Mouse (Mus musculus): ENCODE data around the gene Uggt1.
A peak's percentile ranks its signal among the peaks of the same experiment; 100 is the strongest.

Gene Uggt1

GRCm38 (mm10) chr1:36257276-36257675 lies 12.8 kb upstream of the Uggt1 start:
- DNase-seq (ENCODE audit: low read depth, low spot score): no peak

DNA sequence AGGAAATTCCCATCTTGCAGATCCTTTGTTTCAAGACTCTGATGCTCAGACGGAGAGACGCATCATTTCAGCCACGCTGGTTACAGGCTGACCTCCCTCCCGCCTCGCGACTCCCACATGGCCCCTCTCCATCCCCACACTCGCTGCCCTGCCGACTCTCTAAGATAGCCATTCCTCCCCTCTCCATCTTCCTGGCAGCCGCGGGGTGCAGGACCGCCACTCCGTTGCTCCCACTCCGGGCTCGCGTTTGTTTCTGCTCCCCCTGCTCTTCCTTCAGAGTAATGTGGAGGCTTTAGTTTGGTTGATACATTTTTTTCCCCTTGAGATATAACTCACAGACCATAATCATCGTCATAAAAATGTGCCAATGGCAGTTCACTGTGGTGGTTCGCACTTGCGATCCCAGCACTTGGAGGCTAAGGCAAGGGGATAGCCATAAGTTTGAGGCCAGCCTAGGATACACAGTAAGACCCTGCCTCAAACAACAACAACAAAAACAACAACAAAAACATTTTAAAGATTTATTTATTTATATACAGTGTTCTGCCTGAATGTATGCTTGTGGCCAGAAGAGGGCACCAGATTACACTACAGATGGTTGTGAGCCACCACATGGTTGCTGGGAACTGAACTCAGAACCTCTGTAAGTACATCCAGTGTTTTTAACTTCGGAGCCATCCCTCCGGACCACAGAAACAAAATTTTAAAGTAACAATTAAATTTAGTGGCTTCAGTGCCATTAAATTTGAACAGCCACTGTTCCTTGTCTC lies 11.5 kb upstream of the Uggt1 start:
- no peak for DNase-seq (ENCODE audit: low read depth, low spot score)

DNA sequence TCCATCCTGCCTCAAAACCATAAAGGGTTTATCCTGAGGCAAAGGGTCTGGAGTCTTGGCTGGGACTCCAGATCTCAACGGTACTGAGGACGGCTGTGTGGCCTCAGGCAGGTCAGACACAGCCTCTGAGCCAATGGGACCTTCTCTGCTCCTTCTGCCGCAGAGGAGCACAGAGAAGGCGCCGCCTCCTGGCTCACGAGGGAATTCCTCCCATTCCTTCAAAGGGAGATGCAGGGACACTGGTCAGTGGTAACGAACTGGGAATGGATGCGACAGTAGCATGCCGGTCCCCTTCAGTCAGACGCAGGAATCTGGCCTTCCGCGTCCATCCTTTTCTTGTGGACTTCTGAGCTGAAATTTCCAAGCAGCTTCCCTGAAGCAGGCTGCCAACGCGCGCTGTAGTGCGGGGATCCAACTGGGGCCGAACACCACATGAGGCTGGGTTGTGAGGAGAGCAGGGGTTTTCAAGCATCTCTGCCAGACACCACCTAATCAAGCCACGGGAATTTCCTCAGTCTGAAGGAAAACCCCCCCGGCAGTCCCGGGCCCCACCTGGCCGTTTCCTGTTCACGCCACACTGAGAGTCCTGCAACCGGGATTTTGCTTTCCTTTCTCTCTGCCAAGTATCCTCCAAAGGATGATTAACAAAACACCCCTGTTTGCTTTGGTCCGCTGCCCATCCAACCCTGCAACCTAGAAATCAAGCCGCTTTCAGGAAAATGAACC lies 10.3 kb upstream of the Uggt1 start:
- no peak for DNase-seq (ENCODE audit: low read depth, low spot score)

DNA sequence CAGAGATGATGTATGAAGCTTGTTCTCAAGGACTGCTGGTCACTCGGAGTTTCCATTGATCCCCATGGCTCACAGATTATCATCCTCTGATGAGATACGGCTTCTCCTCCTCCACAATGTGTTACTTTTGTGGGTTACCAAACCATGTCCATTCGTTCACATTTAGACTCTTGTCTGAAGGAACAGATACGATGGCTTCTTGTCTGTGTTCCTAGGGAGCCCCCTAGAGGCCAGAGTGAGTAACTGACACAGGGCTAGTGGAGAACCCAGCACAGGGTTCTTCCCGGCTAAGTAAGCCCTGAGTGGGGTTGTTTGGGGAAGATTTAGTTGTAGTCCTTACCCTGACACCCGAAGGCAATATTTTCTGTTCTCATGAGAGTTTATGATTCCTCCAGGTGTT lies 8.3 kb upstream of the Uggt1 start:
- DNase-seq (ENCODE audit: low read depth, low spot score): peak; percentile 90

DNA sequence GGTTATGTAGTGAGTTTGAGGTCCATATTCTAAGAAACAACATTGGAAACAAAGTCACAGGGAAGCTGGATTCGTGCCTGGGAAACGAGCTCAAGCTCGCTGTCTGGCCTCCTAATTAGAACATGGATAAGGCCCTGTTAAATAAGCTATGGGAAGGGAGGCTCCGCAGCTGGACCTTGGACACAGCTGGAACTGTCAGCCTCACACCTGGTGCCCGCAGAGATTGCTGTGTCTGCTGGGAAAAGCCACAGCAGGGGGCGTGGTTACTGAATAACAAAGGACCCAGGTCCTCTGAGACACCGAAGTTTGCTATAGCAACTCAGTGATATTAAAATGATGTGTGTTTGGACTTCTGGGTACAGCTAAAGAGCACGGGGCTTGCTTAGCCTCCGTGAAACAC lies 6.9 kb upstream of the Uggt1 start:
- no peak for DNase-seq (ENCODE audit: low read depth, low spot score)

GRCm38 (mm10) chr1:36246688-36247087 lies 2.2 kb upstream of the Uggt1 start:
- DNase-seq (ENCODE audit: low read depth, low spot score): no peak

DNA sequence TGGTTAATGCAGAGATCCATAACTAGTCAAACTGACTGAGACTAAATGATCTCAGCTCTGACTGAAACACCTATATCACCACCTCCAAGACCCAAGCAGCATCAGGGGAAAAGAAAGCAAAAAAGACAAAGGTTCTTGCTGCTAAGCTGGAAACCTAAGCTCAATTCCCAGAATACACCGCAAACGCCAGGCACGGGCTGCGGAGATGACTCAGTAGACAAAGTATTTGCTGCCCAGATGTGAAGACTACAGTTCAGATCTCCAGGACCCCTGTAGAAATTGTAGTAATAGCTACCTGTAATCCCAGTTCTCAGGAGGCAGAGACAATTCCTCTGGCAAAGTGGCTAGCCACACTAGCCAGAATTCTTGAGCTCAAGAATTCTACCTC lies 302 bp upstream of the Uggt1 start:
- DNase-seq (ENCODE audit: low read depth, low spot score): no peak

DNA sequence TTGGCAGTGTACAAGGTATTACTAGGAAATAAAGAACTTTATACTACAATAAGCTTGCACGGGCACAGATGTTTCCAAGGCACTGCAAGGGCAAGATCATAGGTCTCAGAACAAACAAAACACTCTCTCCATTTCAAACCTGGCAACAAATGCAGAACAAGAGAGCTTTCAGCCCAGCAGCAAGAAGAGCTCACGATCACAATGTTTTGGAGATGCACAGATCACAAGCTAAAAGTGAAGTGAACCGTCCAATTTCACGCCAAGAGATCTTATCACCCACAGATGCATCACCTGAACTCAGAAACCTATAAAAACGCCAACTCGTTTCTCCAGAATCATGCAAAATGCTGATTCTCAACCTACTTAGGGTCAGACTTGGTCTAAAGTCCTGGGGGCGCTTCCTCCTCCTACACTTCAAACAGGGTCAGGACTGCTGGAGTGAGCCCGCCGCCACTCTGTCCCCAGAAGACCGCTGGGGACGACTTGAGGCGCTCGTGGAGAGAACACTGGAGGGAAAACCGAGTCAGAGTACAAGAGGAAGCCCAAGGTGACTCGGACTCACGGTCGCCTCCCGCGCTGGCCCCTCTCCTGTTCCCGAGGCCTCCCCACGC lies 968 bp downstream of the Uggt1 start:
- DNase-seq (ENCODE audit: low read depth, low spot score): no peak

GRCm38 (mm10) chr1:36241903-36242429 lies 2.6 kb downstream of the Uggt1 start:
- DNase-seq (ENCODE audit: low read depth, low spot score): peak; percentile 33

- no peak for DNase-seq (ENCODE audit: low read depth, low spot score)
Measured at GRCm38 (mm10) chr1:36240176-36240575, 4.3 kb downstream of the Uggt1 start.

DNA sequence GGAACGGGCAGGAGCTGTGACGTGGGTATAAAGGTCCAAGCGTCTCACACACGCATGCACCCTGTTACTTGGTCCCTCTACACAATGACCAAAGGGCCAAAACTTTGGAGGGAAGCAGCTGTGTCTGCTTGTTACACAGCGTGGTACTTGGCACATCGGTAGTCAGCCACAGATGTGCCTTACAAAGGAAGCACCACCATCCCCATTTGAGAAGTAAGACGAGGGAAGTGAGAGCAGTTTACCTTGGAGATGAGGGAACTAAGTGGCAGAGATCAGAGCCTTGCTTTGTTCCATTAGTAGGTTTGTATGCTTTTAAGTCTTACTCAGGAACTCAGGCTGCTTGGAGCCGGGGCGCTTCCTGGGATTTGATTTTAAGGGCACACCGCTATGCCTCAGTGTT lies 5.1 kb downstream of the Uggt1 start:
- DNase-seq (ENCODE audit: low read depth, low spot score): no peak

DNA sequence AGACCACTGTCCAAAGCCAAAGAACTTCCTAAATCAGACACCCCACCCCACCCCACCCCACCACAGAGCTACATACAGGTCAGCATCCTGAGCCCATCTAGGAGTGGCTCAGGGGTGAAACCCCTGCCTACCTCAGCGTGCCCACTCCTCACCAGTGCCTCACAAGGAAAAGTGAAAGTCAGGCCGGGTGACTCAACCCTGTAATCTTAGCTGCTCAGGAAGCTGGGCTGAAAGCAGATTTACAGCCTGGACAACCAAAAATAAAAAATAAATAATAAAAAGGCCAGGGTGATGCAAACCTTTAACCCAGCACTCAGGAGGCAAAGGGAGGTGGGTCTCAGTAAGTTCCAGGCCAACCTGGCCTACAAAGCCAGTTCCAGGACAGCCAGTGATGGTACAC lies 8.7 kb downstream of the Uggt1 start:
- DNase-seq (ENCODE audit: low read depth, low spot score): no peak

GRCm38 (mm10) chr1:36235057-36235639 lies 9.4 kb downstream of the Uggt1 start:
- no peak for DNase-seq (ENCODE audit: low read depth, low spot score)

DNA sequence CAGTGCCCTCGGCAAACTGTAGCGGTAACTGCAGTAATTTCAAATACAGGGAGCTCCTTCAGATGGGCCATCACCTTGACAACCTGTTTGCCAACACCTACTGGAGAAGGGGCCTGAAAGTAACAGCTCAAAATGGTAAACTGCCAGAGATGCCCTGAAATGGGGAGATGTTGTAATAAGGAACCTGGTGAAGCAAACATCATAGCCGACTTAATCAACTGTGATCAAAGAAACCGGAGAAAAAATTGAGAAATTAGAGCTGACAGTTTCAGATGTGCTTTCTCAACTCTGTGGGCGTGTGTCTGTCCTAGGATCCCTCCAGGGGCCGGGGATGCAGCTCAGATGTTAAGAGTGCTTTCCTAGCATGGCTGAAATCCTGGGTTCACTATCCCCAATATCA lies 11.3 kb downstream of the Uggt1 start:
- no peak for DNase-seq (ENCODE audit: low read depth, low spot score)

GRCm38 (mm10) chr1:36230919-36231705 lies 13.4 kb downstream of the Uggt1 start:
- no peak for DNase-seq (ENCODE audit: low read depth, low spot score)

DNA sequence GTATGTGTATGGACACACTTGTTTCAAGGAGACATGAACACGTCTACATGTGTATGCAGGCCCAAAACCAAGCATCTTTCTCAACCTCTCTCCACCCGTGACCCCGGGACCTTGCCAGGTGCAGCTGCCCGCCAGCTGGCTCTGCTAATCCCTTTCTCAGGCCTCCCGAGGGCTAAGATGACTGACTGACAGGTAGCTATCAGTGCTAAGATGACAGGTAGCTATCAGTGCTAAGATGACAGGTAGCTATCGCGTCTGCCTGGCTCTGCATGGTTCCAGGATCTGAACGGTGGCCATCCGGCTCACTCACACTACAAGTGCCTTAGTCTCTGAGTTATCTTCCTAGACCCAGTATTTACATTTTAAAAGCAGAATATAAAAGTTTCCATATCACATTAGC lies 16.1 kb downstream of the Uggt1 start:
- DNase-seq (ENCODE audit: low read depth, low spot score): no peak

DNA sequence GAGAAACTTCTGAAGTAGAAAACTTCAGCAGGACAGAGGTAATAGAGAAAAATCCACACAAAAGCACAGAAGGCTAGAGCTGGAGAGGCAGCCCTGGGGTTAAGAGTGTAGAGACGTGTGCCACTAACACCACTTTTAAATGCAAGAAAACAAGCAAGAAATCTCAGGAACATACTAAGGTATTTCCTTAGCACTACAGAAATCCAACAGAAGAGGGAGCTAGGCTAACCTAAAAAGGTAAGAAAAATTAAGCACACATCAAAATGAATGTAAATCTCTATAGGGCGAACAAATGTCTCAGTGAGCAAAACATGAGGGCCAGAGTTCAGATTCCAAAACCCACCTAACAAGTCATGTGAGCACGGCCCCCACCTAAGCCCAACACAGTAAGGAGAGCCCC lies 19.9 kb downstream of the Uggt1 start:
- peak; percentile 70 for DNase-seq (ENCODE audit: low read depth, low spot score)

GRCm38 (mm10) chr1:36214324-36214723 lies 30.2 kb downstream of the Uggt1 start:
- DNase-seq (ENCODE audit: low read depth, low spot score): no peak

DNA sequence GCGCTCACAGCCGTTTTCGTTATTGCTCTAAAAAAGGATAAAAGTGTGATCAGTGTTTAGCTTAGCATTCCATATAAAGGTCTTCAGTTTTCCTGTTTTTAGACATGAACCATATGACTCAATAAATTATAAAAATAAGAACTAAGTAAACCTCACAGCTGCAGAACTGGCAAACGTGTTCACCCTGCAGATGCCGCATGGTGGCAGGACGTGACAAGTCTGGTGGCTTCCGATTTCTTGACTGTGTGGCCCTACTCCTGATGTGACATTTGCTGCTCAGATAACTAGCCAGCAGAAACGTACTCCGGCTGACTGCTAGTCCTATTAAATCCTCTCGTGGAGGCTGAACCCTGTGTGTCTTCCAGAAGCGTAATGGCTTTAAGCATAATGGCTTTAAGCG lies 42.8 kb downstream of the Uggt1 start:
- no peak for DNase-seq (ENCODE audit: low read depth, low spot score)

DNA sequence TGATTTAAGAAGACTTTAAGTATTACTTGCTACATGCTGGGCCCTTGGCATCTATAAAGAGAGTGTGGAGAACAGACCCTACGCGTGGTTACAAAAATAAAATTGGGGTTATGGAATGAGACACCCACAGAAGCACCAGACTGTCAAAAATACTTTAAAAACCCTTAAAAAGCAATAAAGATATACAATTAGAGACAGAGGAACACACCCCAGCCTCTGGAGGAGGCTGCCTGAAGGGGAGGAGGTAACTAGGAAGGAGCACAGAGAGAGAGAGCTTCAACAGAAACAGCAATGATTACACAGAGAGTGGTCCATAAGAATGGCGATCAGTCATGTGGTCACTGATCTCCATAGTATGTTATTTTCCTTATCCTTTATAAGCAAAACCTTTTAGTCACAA lies 50.0 kb downstream of the Uggt1 start:
- DNase-seq (ENCODE audit: low read depth, low spot score): no peak

- no peak for DNase-seq (ENCODE audit: low read depth, low spot score)
Measured at GRCm38 (mm10) chr1:36191966-36192365, 52.6 kb downstream of the Uggt1 start.
